Mouse (Mus musculus) ES-E14 (cell line): ENCODE measurements around the gene Lcp1.

Source experiments
- HCFC1 ChIP-seq: IDR thresholded peaks from 2 replicates; pipeline ENCODE4 v1.6.1; 2012; ENCODE audit warnings: low read length, inconsistent platforms, borderline replicate concordance; ENCODE audit not compliant: insufficient read depth
- MAFK ChIP-seq: IDR thresholded peaks from 2 replicates; pipeline ENCODE4 v1.6.1; 2014; ENCODE audit warnings: mild to moderate bottlenecking, low read depth, low read length, inconsistent platforms; ENCODE audit not compliant: insufficient read depth
- ZC3H11A ChIP-seq: IDR thresholded peaks from 2 replicates; pipeline ENCODE4 v1.6.1; 2012; ENCODE audit warnings: low read depth, mild to moderate bottlenecking, inconsistent platforms, low read length, borderline replicate concordance

DNA sequence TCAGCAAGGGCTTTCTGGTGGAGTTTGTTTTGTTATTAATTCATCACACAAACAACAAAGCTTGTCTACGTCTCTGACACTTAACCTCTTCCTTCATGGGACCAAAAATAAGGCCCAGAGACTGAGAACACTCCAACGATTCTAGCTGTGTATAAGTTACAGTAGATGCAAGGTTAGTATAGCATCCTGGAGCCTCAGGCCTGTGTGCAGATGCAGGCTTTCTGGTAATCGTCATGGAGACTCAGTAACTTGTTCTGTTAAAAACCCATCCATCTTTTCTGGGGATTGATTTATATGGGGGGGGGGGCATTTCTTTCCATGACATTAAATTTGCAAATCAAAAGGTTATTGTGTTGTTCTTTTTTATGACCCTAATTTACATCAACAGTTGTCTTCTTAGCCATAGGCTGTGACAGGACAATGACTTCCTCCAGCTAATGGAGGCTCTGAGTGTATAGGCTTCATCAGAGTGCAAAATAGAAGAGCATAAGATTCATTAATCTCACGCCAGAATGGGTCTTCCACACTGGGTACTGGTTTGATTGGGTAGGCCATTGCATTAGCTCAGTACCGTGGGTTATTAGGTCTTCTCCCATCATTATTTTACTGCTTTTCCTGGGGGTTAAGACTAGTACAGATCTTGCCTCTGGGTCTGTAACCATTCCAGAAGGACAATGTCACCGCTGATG, 74.6 kb downstream of the Lcp1 start:
- no peak for TF ChIP-seq ZC3H11A
- no peak for TF ChIP-seq HCFC1
- TF ChIP-seq MAFK = no peak
